Comparison of ENCODE assay signal across 25 mouse cellular contexts in the genomic region with DNA sequence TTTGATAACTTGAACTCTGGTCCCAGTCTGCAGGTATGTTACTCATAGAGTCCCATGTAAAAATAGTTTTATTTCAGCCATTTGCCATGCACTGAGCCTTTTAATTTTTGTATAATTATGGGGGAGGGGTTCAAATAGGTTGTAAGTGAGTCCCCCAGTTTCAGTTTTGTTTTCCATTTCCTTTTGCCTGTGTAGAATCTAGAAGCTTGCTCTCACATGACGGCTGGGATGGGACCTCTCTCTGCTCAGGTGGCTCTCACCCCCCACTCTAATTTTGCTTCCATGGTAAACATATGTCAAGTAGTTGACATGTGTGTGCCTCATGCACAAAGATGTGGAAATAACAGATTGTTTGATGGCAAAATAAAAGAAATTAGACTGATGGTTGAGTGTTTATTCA.
A peak's percentile ranks its signal among the peaks of the same experiment; 100 is the strongest.
DNase-seq lines count a peak whose midpoint lies in the region; ATAC-seq and TF ChIP-seq lines count a peak whose summit lies in the region.
"Had no signal": no experiment of that assay in that cellular context is flagged by ENCODE, and none has a peak within 500 bp of the region (broad histone marks: within the 10 kb centered on the region; RNA-seq: fewer than 3 reads in every experiment).

No protein-coding gene starts in this region.

- H3K27me3 ChIP-seq in CH12.LX (replicated peaks), result no peaks in the 10 kb centered on the region
- H3K27me3 ChIP-seq: embryonic facial prominence, embryonic 13.5 days; forebrain, embryonic 12.5 days; forebrain, embryonic 15.5 days; hindbrain, embryonic 12.5 days; hindbrain, embryonic 15.5 days had no signal

- dilution Hi-C loops in CH12.LX (cut with MboI; ENCODE audit: extremely low pct_ligation_motif_present, extremely low pct_unique_long_range_greater_than_20kb, low sequenced_read_pairs), result no loop called here

- TF ChIP-seq EP300 in CH12.LX (IDR thresholded peaks at IDR 0.05; ENCODE audit: low read length), result peak; percentile 46; the same call in 1 of the 2 replicates

- H3K27ac ChIP-seq in CH12.LX (ENCODE audit: insufficient read depth, low read depth), result no peak overlapping the region
- H3K27ac ChIP-seq in gastrocnemius, adult 2 months, result no peak overlapping the region
- H3K27ac ChIP-seq: embryonic facial prominence, embryonic 10.5 days; forebrain, embryonic 12.5 days; forebrain, embryonic 15.5 days; hindbrain, embryonic 12.5 days; hindbrain, embryonic 15.5 days had no signal

- H3K4me3 ChIP-seq in CH12.LX (replicated peaks in 1 of 3; ENCODE audit: low read depth in 2 of 3, low read length in 2 of 3, poor library complexity in 1 of 3), result no peak overlapping the region
- no peak overlapping the region for H3K4me3 ChIP-seq in gastrocnemius, adult 2 months
- H3K4me3 ChIP-seq: embryonic facial prominence, embryonic 10.5 days; embryonic facial prominence, embryonic 13.5 days; erythroblast, embryonic 14.5 days; forebrain, embryonic 12.5 days; forebrain, embryonic 15.5 days; hindbrain, embryonic 12.5 days; hindbrain, embryonic 15.5 days had no signal

- H3K79me2 ChIP-seq in CH12.LX (replicated peaks; ENCODE audit: control insufficient read depth, extremely low read depth, insufficient read depth, poor library complexity, severe bottlenecking), result no peaks in the 10 kb centered on the region

- H3K9me3 ChIP-seq in CH12.LX (replicated peaks; ENCODE audit: low read length), result no peaks in the 10 kb centered on the region
- H3K9me3 ChIP-seq: embryonic facial prominence, embryonic 10.5 days; embryonic facial prominence, embryonic 13.5 days; forebrain, embryonic 12.5 days; forebrain, embryonic 15.5 days; G1E; hindbrain, embryonic 12.5 days; hindbrain, embryonic 15.5 days had no signal

- no peak for TF ChIP-seq POLR2A in CH12.LX (IDR thresholded peaks at IDR 0.05; ENCODE audit: low read depth, low read length)

- TF ChIP-seq CTCF in CH12.LX (conservative IDR thresholded peaks at IDR 0.05 in 1 of 2, IDR thresholded peaks at IDR 0.05 in 1 of 2; ENCODE audit: low read depth in 2 of 2, low read length in 2 of 2), result no peak
- TF ChIP-seq CTCF in gastrocnemius, adult 2 months (IDR thresholded peaks at IDR 0.05), result no peak

- intact Hi-C loops in gastrocnemius, adult 2 months (cut with DNase I), result no loop called here
- intact Hi-C loops in left cerebral cortex, postnatal 36 days (cut with DNase I), result no loop called here

- H3K36me3 ChIP-seq in CH12.LX (replicated peaks in 1 of 2; ENCODE audit: control insufficient read depth in 1 of 2, insufficient read depth in 1 of 2, low read length in 1 of 2), result no peaks in the 10 kb centered on the region
- H3K36me3 ChIP-seq: embryonic facial prominence, embryonic 10.5 days; embryonic facial prominence, embryonic 13.5 days; forebrain, embryonic 12.5 days; forebrain, embryonic 15.5 days; G1E; hindbrain, embryonic 12.5 days; hindbrain, embryonic 15.5 days had no signal

- no peak overlapping the region for H3K9ac ChIP-seq in CH12.LX (ENCODE audit: insufficient read depth, low read depth)
- H3K9ac ChIP-seq: embryonic facial prominence, embryonic 13.5 days; forebrain, embryonic 12.5 days; forebrain, embryonic 15.5 days; hindbrain, embryonic 12.5 days; hindbrain, embryonic 15.5 days had no signal

- DNase-seq in CD4-positive helper T cell, adult 2 months (ENCODE audit: low read depth, low spot score), result peak; percentile 57
- DNase-seq in CH12.LX (ENCODE audit: extremely low read depth), result peak; percentile 18
- no peak for DNase-seq in gastrocnemius, adult 2 months
- DNase-seq in left cerebral cortex, postnatal 36 days (ENCODE audit: low spot score in 2 of 2), result no peak
- DNase-seq: adrenal gland, adult 8-10 months; adrenal gland, postnatal 25 days; cerebellum, adult 11-12 months; cerebellum, adult 8-10 months; cerebellum, postnatal 36 days; embryo, embryonic 11 days; gastrocnemius, postnatal 10 days; gastrocnemius, postnatal 36 days; heart, adult 11 months had no signal

- H3K4me2 ChIP-seq in CH12.LX (ENCODE audit: insufficient read depth, low read depth, poor library complexity, severe bottlenecking), result peak overlapping the region; percentile 29; the same call in 1 of the 2 replicates
- H3K4me2 ChIP-seq: embryonic facial prominence, embryonic 13.5 days; forebrain, embryonic 12.5 days; forebrain, embryonic 15.5 days; heart, embryonic 11.5 days; hindbrain, embryonic 12.5 days; hindbrain, embryonic 15.5 days had no signal

- peak; percentile 86 for ATAC-seq in inflammation-experienced regulatory T-cells, adult 6 months
- ATAC-seq in granulocyte monocyte progenitor cell, adult 5-6 weeks (replicated peaks; ENCODE audit: poor library complexity, severe bottlenecking), result no peak
- ATAC-seq: forebrain, embryonic 15.5 days; intestine, embryonic 16.5 days had no signal

- H3K4me1 ChIP-seq in CH12.LX (ENCODE audit: control insufficient read depth in 1 of 2, insufficient read depth in 2 of 2), result peaks cover 9 to 26% of the 10 kb centered on the region in 2 experiments; a peak in 3 of 4 replicates
- H3K4me1 ChIP-seq: forebrain, embryonic 12.5 days; forebrain, embryonic 15.5 days; hindbrain, embryonic 12.5 days had no signal

- no peak for TF ChIP-seq RAD21 in CH12.LX (IDR thresholded peaks at IDR 0.05; ENCODE audit: low read depth, low read length)

- in situ Hi-C loops in CH12.LX (cut with MboI; ENCODE audit: low pct_ligation_motif_present, low pct_unique_long_range_greater_than_20kb, low sequenced_read_pairs), result no loop called here

TF ChIP-seq in CH12.LX, 34 proteins besides CTCF, POLR2A, EP300 and RAD21:
- TF ChIP-seq MYC (IDR thresholded peaks at IDR 0.05; ENCODE audit: low read depth, low read length) (no peak), IRF4 (IDR thresholded peaks at IDR 0.05; ENCODE audit: low read depth, low read length) (peak; percentile 62; the same call in 1 of the 2 replicates), ETS1 (conservative IDR thresholded peaks at IDR 0.05; ENCODE audit: low read depth, low read length) (peak; percentile 35; the same call in 1 of the 2 replicates), TCF12 (IDR thresholded peaks at IDR 0.05; ENCODE audit: low read depth, low read length) (no peak), BHLHE40 (IDR thresholded peaks at IDR 0.05; ENCODE audit: low read depth, low read length) (peak; percentile 47; the same call in 1 of the 2 replicates)

Comparison
In these comparisons a context has a peak if more than half of its experiments do, and no peak if none do; other contexts are left out.
1. DNase-seq: peak in CD4-positive helper T cell, adult 2 months (single experiment) and CH12.LX (single experiment); none in gastrocnemius, adult 2 months (single experiment) and left cerebral cortex, postnatal 36 days (0 of 2).